In genomic region chr14:123760079-123760478, GRCm38 (mm10) we compare ENCODE assay signal across 15 mouse cellular contexts.
DNase-seq lines count a peak whose midpoint lies in the region; ATAC-seq and TF ChIP-seq lines count a peak whose summit lies in the region.
"Had no signal": no experiment of that assay in that cellular context is flagged by ENCODE, and none has a peak within 500 bp of the region (broad histone marks: within the 10 kb centered on the region; RNA-seq: fewer than 3 reads in every experiment).

No protein-coding gene starts in this region.

- no peak for DNase-seq in hindbrain, embryonic 11.5 days (ENCODE audit: low spot score)
- peak; percentile 54 for DNase-seq in MN1 (ENCODE audit: low spot score)
- DNase-seq in brain, embryonic 14.5 days (ENCODE audit: low read depth): peak; percentile 74
- DNase-seq in forebrain, postnatal 0 days: no peak
- no peak for DNase-seq in embryo, embryonic 11 days
- DNase-seq in adrenal gland, postnatal 36 days: no peak
- DNase-seq: kidney, postnatal 4 days; lung, postnatal 10 days had no signal

- H3K4me2 ChIP-seq in hindbrain, embryonic 16.5 days (ENCODE audit: low read length): no peak overlapping the region
- H3K4me2 ChIP-seq in hindbrain, embryonic 11.5 days (replicated peaks; ENCODE audit: low read depth, low read length): no peak overlapping the region
- no peak overlapping the region for H3K4me2 ChIP-seq in forebrain, postnatal 0 days (ENCODE audit: low read depth)
- H3K4me2 ChIP-seq: embryonic facial prominence, embryonic 12.5 days; intestine, embryonic 15.5 days; liver, embryonic 12.5 days; midbrain, embryonic 12.5 days had no signal

- no peak overlapping the region for H3K4me3 ChIP-seq in hindbrain, embryonic 16.5 days (ENCODE audit: low read length)
- H3K4me3 ChIP-seq in hindbrain, embryonic 11.5 days (ENCODE audit: low read depth, low read length): no peak overlapping the region
- H3K4me3 ChIP-seq in forebrain, postnatal 0 days (ENCODE audit: low read depth, low read length): no peak overlapping the region
- H3K4me3 ChIP-seq: embryonic facial prominence, embryonic 12.5 days; intestine, embryonic 15.5 days; liver, embryonic 12.5 days; midbrain, embryonic 12.5 days had no signal

- no peaks in the 10 kb centered on the region for H3K4me1 ChIP-seq in hindbrain, embryonic 16.5 days (ENCODE audit: control insufficient read depth, insufficient read depth, low read depth, low read length)
- no peaks in the 10 kb centered on the region for H3K4me1 ChIP-seq in hindbrain, embryonic 11.5 days (replicated peaks; ENCODE audit: control insufficient read depth, insufficient read depth, low read length)
- H3K4me1 ChIP-seq in forebrain, postnatal 0 days (ENCODE audit: insufficient read depth): no peaks in the 10 kb centered on the region
- H3K4me1 ChIP-seq: embryonic facial prominence, embryonic 12.5 days; intestine, embryonic 15.5 days; liver, embryonic 12.5 days; midbrain, embryonic 12.5 days had no signal

- TF ChIP-seq CTCF in brain, embryonic 14.5 days (IDR thresholded peaks at IDR 0.05; ENCODE audit: borderline replicate concordance, extremely low read depth, insufficient read depth, insufficient read length): no peak
- no peak for TF ChIP-seq CTCF in forebrain, postnatal 0 days (IDR thresholded peaks at IDR 0.05; ENCODE audit: low read depth)

- no peaks in the 10 kb centered on the region for H3K36me3 ChIP-seq in hindbrain, embryonic 16.5 days (ENCODE audit: control insufficient read depth, insufficient read depth, low read length)
- no peaks in the 10 kb centered on the region for H3K36me3 ChIP-seq in hindbrain, embryonic 11.5 days (ENCODE audit: control insufficient read depth, insufficient read depth, low read length)
- no peaks in the 10 kb centered on the region for H3K36me3 ChIP-seq in forebrain, postnatal 0 days (ENCODE audit: insufficient read depth)
- H3K36me3 ChIP-seq: embryonic facial prominence, embryonic 12.5 days; intestine, embryonic 15.5 days; liver, embryonic 12.5 days; midbrain, embryonic 12.5 days had no signal

- H3K9ac ChIP-seq in hindbrain, embryonic 16.5 days (ENCODE audit: low read depth, low read length): no peak overlapping the region
- no peak overlapping the region for H3K9ac ChIP-seq in hindbrain, embryonic 11.5 days (ENCODE audit: low read depth, low read length)
- H3K9ac ChIP-seq in forebrain, postnatal 0 days: no peak overlapping the region
- H3K9ac ChIP-seq: embryonic facial prominence, embryonic 12.5 days; intestine, embryonic 15.5 days; liver, embryonic 12.5 days; midbrain, embryonic 12.5 days had no signal

- 74% methylated on average over 4 of the region's 4 CpGs for WGBS in hindbrain, embryonic 16.5 days
- 82% methylated on average over 4 of the region's 4 CpGs for WGBS in hindbrain, embryonic 11.5 days
- 42% methylated on average over 4 of the region's 4 CpGs for WGBS in forebrain, postnatal 0 days

- no peaks in the 10 kb centered on the region for H3K27me3 ChIP-seq in hindbrain, embryonic 16.5 days (replicated peaks; ENCODE audit: control insufficient read depth, insufficient read depth, low read length)
- no peaks in the 10 kb centered on the region for H3K27me3 ChIP-seq in hindbrain, embryonic 11.5 days (ENCODE audit: control insufficient read depth, insufficient read depth, low read length)
- no peaks in the 10 kb centered on the region for H3K27me3 ChIP-seq in forebrain, postnatal 0 days (ENCODE audit: insufficient read depth, low read length)
- H3K27me3 ChIP-seq: embryonic facial prominence, embryonic 12.5 days; intestine, embryonic 15.5 days; liver, embryonic 12.5 days; midbrain, embryonic 12.5 days had no signal

- no peak overlapping the region for H3K27ac ChIP-seq in hindbrain, embryonic 16.5 days (ENCODE audit: low read depth, low read length)
- no peak overlapping the region for H3K27ac ChIP-seq in hindbrain, embryonic 11.5 days (ENCODE audit: low read depth, low read length)
- H3K27ac ChIP-seq in forebrain, postnatal 0 days (ENCODE audit: low read depth, low read length): no peak overlapping the region
- H3K27ac ChIP-seq: embryonic facial prominence, embryonic 12.5 days; intestine, embryonic 15.5 days; liver, embryonic 12.5 days; midbrain, embryonic 12.5 days had no signal

- ATAC-seq in hindbrain, embryonic 16.5 days: peak; percentile 42; the same call in 1 of the 2 replicates
- ATAC-seq in hindbrain, embryonic 11.5 days (ENCODE audit: low FRiP score): no peak
- peak; percentile 86 for ATAC-seq in forebrain, postnatal 0 days
- ATAC-seq in megakaryocyte-erythroid progenitor cell, adult 5-6 weeks (replicated peaks; ENCODE audit: low FRiP score, low TSS enrichment, poor library complexity, severe bottlenecking): no peak
- ATAC-seq: CD4-positive, CD25-positive, alpha-beta regulatory T cell, adult 4 months; intestine, embryonic 15.5 days; liver, embryonic 12.5 days had no signal

- no peaks in the 10 kb centered on the region for H3K9me3 ChIP-seq in hindbrain, embryonic 16.5 days (ENCODE audit: control insufficient read depth, low read length)
- no peaks in the 10 kb centered on the region for H3K9me3 ChIP-seq in hindbrain, embryonic 11.5 days (ENCODE audit: control insufficient read depth, low read length)
- H3K9me3 ChIP-seq in forebrain, postnatal 0 days (ENCODE audit: low read length): no peaks in the 10 kb centered on the region
- H3K9me3 ChIP-seq: embryonic facial prominence, embryonic 12.5 days; intestine, embryonic 15.5 days; liver, embryonic 12.5 days; midbrain, embryonic 12.5 days had no signal

- TF ChIP-seq POLR2A in brain, embryonic 14.5 days (IDR thresholded peaks at IDR 0.05; ENCODE audit: borderline replicate concordance, extremely low read depth, insufficient read depth, insufficient read length, poor library complexity, severe bottlenecking): no peak

Comparison
In these comparisons a context has a peak if more than half of its experiments do, and no peak if none do; other contexts are left out.
1. ATAC-seq: peak in hindbrain, embryonic 16.5 days (single experiment) and forebrain, postnatal 0 days (single experiment); none in hindbrain, embryonic 11.5 days (single experiment) and megakaryocyte-erythroid progenitor cell, adult 5-6 weeks (single experiment).
2. DNase-seq: peak in MN1 (single experiment) and brain, embryonic 14.5 days (single experiment); none in hindbrain, embryonic 11.5 days (single experiment), forebrain, postnatal 0 days (single experiment), embryo, embryonic 11 days (single experiment) and adrenal gland, postnatal 36 days (0 of 2).